Mouse (Mus musculus) bone marrow, adult 2 months (tissue): ENCODE data around the gene Ktn1. TPM values are rescaled to one million over a fixed set of nuclear protein-coding genes. Genes with fewer than 3 reads are reported as not detected.
A peak's percentile ranks its signal among the peaks of the same experiment; 100 is the strongest.

ENCODE experiments used
- H3K27ac ChIP-seq: fragments of 200-500 bp; 2 replicates; pipeline ENCODE4 v1.5.1; 2012; ENCODE audit warnings: low read depth, mild to moderate bottlenecking, control low read depth, inconsistent platforms, low read length; ENCODE audit not compliant: control insufficient read depth, poor library complexity, insufficient read depth
- H3K4me1 ChIP-seq: fragments of 200-500 bp; 2 replicates; pipeline ENCODE4 v1.6.1; 2011; ENCODE audit warnings: low read length; ENCODE audit not compliant: control insufficient read depth, insufficient read depth
- H3K4me3 ChIP-seq: fragments of 200-500 bp; replicated peaks from 2 replicates; pipeline ENCODE3; 2011; ENCODE audit warnings: mild to moderate bottlenecking, low read depth, low read length, control low read depth; ENCODE audit not compliant: control insufficient read depth
- CTCF ChIP-seq: fragments of 200-500 bp; IDR thresholded peaks from 2 replicates; pipeline ENCODE4 v1.5.1; 2011; ENCODE audit warnings: low read length, control low read depth; ENCODE audit not compliant: control insufficient read depth, insufficient read depth
- POLR2A ChIP-seq: fragments of 200-500 bp; IDR thresholded peaks from 2 replicates; pipeline ENCODE4 v1.6.1; 2011; ENCODE audit warnings: low read depth, mild to moderate bottlenecking, control low read depth, low read length, borderline replicate concordance; ENCODE audit not compliant: control insufficient read depth
- WGBS: fragments of 180-500 bp; shearing (Covaris S2); methylation state at CpG from one replicate; pipeline ENCODE4 v1.1.7; 2018; 5-methylcytosine and 5-hydroxymethylcytosine counted together
- polyA plus RNA-seq: library from polyadenylated mRNA; stranded (reverse); fragments of >200 nt; gene quantifications from 2 replicates; pipeline ENCODE4 v1.2.4, GENCODE M21; 2011; ENCODE audit warnings: low replicate concordance; ENCODE audit not compliant: missing spikeins, insufficient read depth, insufficient read length

The Ktn1 gene
- polyA plus RNA-seq, 1 experiment, result 26.7 TPM

GRCm38 (mm10) chr14:47650338-47650720 is 2.1 kb downstream of the Ktn1 start:
- H3K27ac ChIP-seq, result no peak overlapping the region
- TF ChIP-seq POLR2A (no peak), CTCF (no peak)
- H3K4me1 ChIP-seq, result no peaks in the 10 kb centered on the region
- 45% methylated on average over 6 of the region's 6 CpGs for WGBS
- H3K4me3 ChIP-seq, result peak overlapping the region; percentile 8

- no peaks in the 10 kb centered on the region for H3K4me1 ChIP-seq
- no peak for TF ChIP-seq POLR2A
- H3K27ac ChIP-seq, result no peak overlapping the region
- H3K4me3 ChIP-seq, result no peak overlapping the region
- 74% methylated on average over 4 of the region's 4 CpGs for WGBS
Observed at GRCm38 (mm10) chr14:47651272-47651671, 3.0 kb downstream of the Ktn1 start.

GRCm38 (mm10) chr14:47655444-47655843 is 7.2 kb downstream of the Ktn1 start:
- WGBS, result 9% methylated on average over 2 of the region's 2 CpGs
- no peak overlapping the region for H3K27ac ChIP-seq
- no peak overlapping the region for H3K4me3 ChIP-seq
- no peaks in the 10 kb centered on the region for H3K4me1 ChIP-seq
- TF ChIP-seq POLR2A (no peak), CTCF (no peak)

GRCm38 (mm10) chr14:47663844-47664469 is 15.7 kb downstream of the Ktn1 start:
- WGBS, result 71% methylated on average over 11 of the region's 11 CpGs
- H3K4me3 ChIP-seq, result no peak overlapping the region
- TF ChIP-seq POLR2A (no peak), CTCF (no peak)
- no peaks in the 10 kb centered on the region for H3K4me1 ChIP-seq
- H3K27ac ChIP-seq, result no peak overlapping the region

- Histone ChIP-seq H3K4me1 (no peaks in the 10 kb centered on the region), H3K4me3 (no peak overlapping the region), H3K27ac (no peak overlapping the region)
- TF ChIP-seq POLR2A, result no peak
- TF ChIP-seq CTCF, result no peak
Observed at GRCm38 (mm10) chr14:47664470-47664864, 16.2 kb downstream of the Ktn1 start.

- Histone ChIP-seq H3K27ac (no peak overlapping the region), H3K4me3 (no peak overlapping the region), H3K4me1 (no peaks in the 10 kb centered on the region)
- 83% methylated on average over 5 of the region's 5 CpGs for WGBS
- TF ChIP-seq POLR2A (no peak), CTCF (no peak)
Observed at GRCm38 (mm10) chr14:47665061-47665778, 17.0 kb downstream of the Ktn1 start.

GRCm38 (mm10) chr14:47668096-47668495 is 19.8 kb downstream of the Ktn1 start:
- TF ChIP-seq POLR2A (no peak), CTCF (no peak)
- Histone ChIP-seq H3K4me3 (no peak overlapping the region), H3K4me1 (no peaks in the 10 kb centered on the region), H3K27ac (no peak overlapping the region)

- Histone ChIP-seq H3K4me1 (no peaks in the 10 kb centered on the region), H3K27ac (no peak overlapping the region), H3K4me3 (no peak overlapping the region)
- TF ChIP-seq CTCF, result no peak
- TF ChIP-seq POLR2A, result no peak
- 90% methylated on average over 10 of the region's 10 CpGs for WGBS
Observed at GRCm38 (mm10) chr14:47682886-47683285, 34.6 kb downstream of the Ktn1 start.
